Mouse (Mus musculus): ENCODE data around the gene Nhsl2.

- no peak for TF ChIP-seq POLR2A (IDR thresholded peaks at IDR 0.05; ENCODE audit: control insufficient read depth, extremely low read depth, insufficient read depth, low read length, poor library complexity)
- no peak for TF ChIP-seq CTCF (IDR thresholded peaks at IDR 0.05; ENCODE audit: borderline replicate concordance, control insufficient read depth, extremely low read depth, insufficient read depth, low read length, poor library complexity)
Measured at GRCm38 (mm10) chrX:102074435-102074834, 225.2 kb downstream of the Nhsl2 start.
